Mouse (Mus musculus) intestine, embryonic 14.5 days (tissue): Measurements from ENCODE around the gene Zfp523. TPM values are rescaled to one million over a fixed set of nuclear protein-coding genes. Genes with fewer than 3 reads are reported as not detected.

Source experiments
- ATAC-seq: fragments of 200-750 bp; cut with Nextera tagmentation; replicated peaks from 2 replicates; pipeline ENCODE4 v1.8.0; 2017; ENCODE audit warnings: low read depth, moderate number of reproducible peaks, moderate TSS enrichment, moderate library complexity; ENCODE audit not compliant: low FRiP score, low TSS enrichment
- DNase-seq: peaks from one replicate; pipeline ENCODE4 v3.0.0-alpha.2; 2018; ENCODE audit warnings: low spot score
- H3K27ac ChIP-seq: fragments of 300-500 bp; sonication (generic); 2 replicates; pipeline ENCODE4 v1.5.1; 2014; ENCODE audit warnings: low read depth, mild to moderate bottlenecking, control low read depth
- H3K27me3 ChIP-seq: fragments of 300-500 bp; sonication (generic); replicated peaks from 2 replicates; pipeline ENCODE4 v1.6.1; 2014; ENCODE audit warnings: low read length, control low read depth; ENCODE audit not compliant: control insufficient read depth, insufficient read depth
- H3K36me3 ChIP-seq: fragments of 300-500 bp; sonication (generic); 2 replicates; pipeline ENCODE4 v1.6.1; 2014; ENCODE audit warnings: low read length, control low read depth; ENCODE audit not compliant: control insufficient read depth, insufficient read depth
- H3K4me1 ChIP-seq: fragments of 300-500 bp; sonication (generic); replicated peaks from 2 replicates; pipeline ENCODE4 v1.6.1; 2014; ENCODE audit warnings: low read length, control low read depth, mixed read lengths; ENCODE audit not compliant: control insufficient read depth, insufficient read depth
- H3K4me2 ChIP-seq: fragments of 300-500 bp; sonication (generic); 2 replicates; pipeline ENCODE4 v1.6.1; 2014; ENCODE audit warnings: low read length
- H3K4me3 ChIP-seq: fragments of 300-500 bp; sonication (generic); 2 replicates; pipeline ENCODE4 v1.5.1; 2014; ENCODE audit warnings: low read depth, low read length, control low read depth, mixed read lengths
- H3K9ac ChIP-seq: fragments of 300-500 bp; sonication (generic); 2 replicates; pipeline ENCODE4 v1.6.1; 2014; ENCODE audit warnings: mild to moderate bottlenecking, low read length
- H3K9me3 ChIP-seq: fragments of 300-500 bp; sonication (generic); 2 replicates; pipeline ENCODE4 v1.6.1; 2016; ENCODE audit warnings: low read length, control low read depth; ENCODE audit not compliant: control insufficient read depth
- WGBS: fragments of 180-500 bp; shearing (Covaris S2); extraction: QIAGEN DNeasy Blood & Tissue Kit; methylation state at CpG from one replicate; pipeline ENCODE4 v1.1.7; 2014; 5-methylcytosine and 5-hydroxymethylcytosine counted together
- polyA plus RNA-seq: library from polyadenylated mRNA; unstranded; fragments of >200 nt; fragmentation: Nextera tagmentation; extraction: Ambion mirVana; gene quantifications from 2 replicates; pipeline ENCODE4 v1.2.1, GENCODE M21; 2014

The Zfp523 gene
- polyA plus RNA-seq, 1 experiment from 2014 or later = 32.4 TPM

- Histone ChIP-seq H3K9me3 (no peaks in the 10 kb centered on the region), H3K4me1 (peaks cover 11% of the 10 kb centered on the region), H3K27me3 (peaks cover 4% of the 10 kb centered on the region; the same call in 1 of the 2 replicates), H3K36me3 (no peaks in the 10 kb centered on the region), H3K4me3 (no peak overlapping the region), H3K27ac (no peak overlapping the region), H3K4me2 (no peak overlapping the region), H3K9ac (no peak overlapping the region)
- DNase-seq (no peak), ATAC-seq (no peak)
- 60% methylated on average over 9 of the region's 9 CpGs for WGBS
These were observed 38.2 kb upstream of the Zfp523 start for GRCm38 (mm10) chr17:28138685-28139084.

GRCm38 (mm10) chr17:28140431-28141204 is 36.3 kb upstream of the Zfp523 start:
- H3K4me1 ChIP-seq = peaks cover 24% of the 10 kb centered on the region
- no peak overlapping the region for H3K4me3 ChIP-seq
- no peak overlapping the region for H3K9ac ChIP-seq
- H3K27ac ChIP-seq = no peak overlapping the region
- ATAC-seq (no peak), DNase-seq (no peak)
- no peaks in the 10 kb centered on the region for H3K9me3 ChIP-seq
- H3K4me2 ChIP-seq = no peak overlapping the region
- no peaks in the 10 kb centered on the region for H3K36me3 ChIP-seq
- peaks cover 4% of the 10 kb centered on the region; the same call in 1 of the 2 replicates for H3K27me3 ChIP-seq
- 39% methylated on average over 13 of the region's 13 CpGs for WGBS

- Histone ChIP-seq H3K4me1 (peaks cover 26% of the 10 kb centered on the region), H3K27me3 (peaks cover 4% of the 10 kb centered on the region; the same call in 1 of the 2 replicates), H3K4me2 (peak overlapping the region; percentile 93), H3K27ac (no peak overlapping the region), H3K36me3 (no peaks in the 10 kb centered on the region), H3K4me3 (peak overlapping the region; percentile 55), H3K9me3 (no peaks in the 10 kb centered on the region), H3K9ac (peak overlapping the region; percentile 55)
- no peak for ATAC-seq
- 6% methylated on average over 15 of the region's 15 CpGs for WGBS
- no peak for DNase-seq
These were observed 35.7 kb upstream of the Zfp523 start for GRCm38 (mm10) chr17:28141205-28141650.

GRCm38 (mm10) chr17:28141771-28142699 is 34.9 kb upstream of the Zfp523 start, which contains the start of gene Scube3:
Gene Scube3 (plus strand): TSS chr17:28142141.
- H3K9ac ChIP-seq = peak within 1 kb of the TSS; percentile 55
- peak within 1 kb of the TSS; percentile 93 for H3K4me2 ChIP-seq
- ATAC-seq = peak; percentile 38; the same call in 1 of the 2 replicates
- peaks cover 4% of the 10 kb centered on the region; the same call in 1 of the 2 replicates for H3K27me3 ChIP-seq
- peaks cover 26% of the 10 kb centered on the region for H3K4me1 ChIP-seq
- peak within 1 kb of the TSS; percentile 55 for H3K4me3 ChIP-seq
- peak; percentile 72 for DNase-seq
- H3K27ac ChIP-seq = peak within 1 kb of the TSS; percentile 27; the same call in 1 of the 2 replicates
- WGBS = 1% methylated on average over 54 of the region's 97 CpGs
- H3K9me3 ChIP-seq = no peaks in the 10 kb centered on the region
- no peaks in the 10 kb centered on the region for H3K36me3 ChIP-seq

- ATAC-seq (no peak), DNase-seq (peak; percentile 77)
- Histone ChIP-seq H3K36me3 (no peaks in the 10 kb centered on the region), H3K4me2 (peak overlapping the region; percentile 93), H3K9me3 (no peaks in the 10 kb centered on the region), H3K4me3 (peak overlapping the region; percentile 55), H3K27me3 (peaks cover 4% of the 10 kb centered on the region; the same call in 1 of the 2 replicates), H3K9ac (peak overlapping the region; percentile 55), H3K27ac (peak overlapping the region; percentile 27; the same call in 1 of the 2 replicates), H3K4me1 (peaks cover 26% of the 10 kb centered on the region)
- WGBS = 1% methylated on average over 32 of the region's 33 CpGs
These were observed 34.0 kb upstream of the Zfp523 start for GRCm38 (mm10) chr17:28142700-28143610.

- DNase-seq = no peak
These were observed 33.2 kb upstream of the Zfp523 start for GRCm38 (mm10) chr17:28143751-28144150.

GRCm38 (mm10) chr17:28144241-28144640 is 32.7 kb upstream of the Zfp523 start:
- DNase-seq (no peak), ATAC-seq (no peak)
- H3K27ac ChIP-seq = no peak overlapping the region
- 16% methylated on average over 6 of the region's 6 CpGs for WGBS
- H3K4me1 ChIP-seq = peaks cover 26% of the 10 kb centered on the region
- H3K36me3 ChIP-seq = no peaks in the 10 kb centered on the region
- no peaks in the 10 kb centered on the region for H3K9me3 ChIP-seq
- H3K27me3 ChIP-seq = peaks cover 4% of the 10 kb centered on the region; the same call in 1 of the 2 replicates
- peak overlapping the region; percentile 93 for H3K4me2 ChIP-seq
- H3K4me3 ChIP-seq = no peak overlapping the region
- H3K9ac ChIP-seq = no peak overlapping the region

More at GRCm38 (mm10) chr17:28143751-28144150, 33.2 kb upstream of the Zfp523 start:
- no peak overlapping the region for H3K27ac ChIP-seq
- peaks cover 4% of the 10 kb centered on the region; the same call in 1 of the 2 replicates for H3K27me3 ChIP-seq
- peak overlapping the region; percentile 93 for H3K4me2 ChIP-seq
- no peak overlapping the region for H3K9ac ChIP-seq
- H3K4me3 ChIP-seq = no peak overlapping the region
- peaks cover 26% of the 10 kb centered on the region for H3K4me1 ChIP-seq
- H3K36me3 ChIP-seq = no peaks in the 10 kb centered on the region
- ATAC-seq = no peak
- H3K9me3 ChIP-seq = no peaks in the 10 kb centered on the region
- 3% methylated on average over 9 of the region's 9 CpGs for WGBS
